Mouse (Mus musculus) myocyte (in vitro differentiated cells): ENCODE measurements around the gene Olfr1428.

Experiments
- E2F4 ChIP-seq: IDR thresholded peaks from one replicate; pipeline ENCODE4 v1.6.1; 2011; ENCODE audit warnings: mild to moderate bottlenecking, control low read depth, moderate library complexity; ENCODE audit not compliant: insufficient read depth
- MAX ChIP-seq: IDR thresholded peaks from one replicate; pipeline ENCODE4 v1.6.1; 2011; ENCODE audit warnings: low read depth, mild to moderate bottlenecking, control low read depth
- MYOD1 ChIP-seq, 3 experiments: IDR thresholded peaks; one replicate each; pipeline ENCODE4 v1.6.1; 2011; ENCODE audit warnings: control low read depth in 2 of 3, low read depth in 2 of 3, mild to moderate bottlenecking in 2 of 3, moderate library complexity in 1 of 3; ENCODE audit not compliant: insufficient read length in 2 of 3, control insufficient read depth in 1 of 3
- MYOG ChIP-seq, 3 experiments: IDR thresholded peaks; one replicate each; pipeline ENCODE4 v1.6.1; 2011; ENCODE audit warnings: control low read depth in 2 of 3, low read depth in 2 of 3, mild to moderate bottlenecking in 2 of 3; ENCODE audit not compliant: insufficient read length in 2 of 3, control insufficient read depth in 1 of 3, insufficient read depth in 1 of 3
- POLR2A ChIP-seq: IDR thresholded peaks from one replicate; pipeline ENCODE4 v1.6.1; 2011; ENCODE audit warnings: low read depth, mild to moderate bottlenecking, control low read depth, moderate library complexity; ENCODE audit not compliant: insufficient read length
- POLR2AphosphoS2 ChIP-seq: IDR thresholded peaks from one replicate; pipeline ENCODE4 v1.6.1; 2011; ENCODE audit warnings: low read depth, control low read depth; ENCODE audit not compliant: insufficient read length
- TCF12 ChIP-seq: IDR thresholded peaks from one replicate; pipeline ENCODE4 v1.6.1; 2011; ENCODE audit warnings: mild to moderate bottlenecking, control low read depth; ENCODE audit not compliant: poor library complexity, insufficient read depth, severe bottlenecking
- TCF3 ChIP-seq: IDR thresholded peaks from one replicate; pipeline ENCODE4 v1.6.1; 2011; ENCODE audit warnings: low read depth, control low read depth; ENCODE audit not compliant: insufficient read length
- USF1 ChIP-seq: IDR thresholded peaks from one replicate; pipeline ENCODE4 v1.6.1; 2011; ENCODE audit warnings: low read depth, mild to moderate bottlenecking, control low read depth, moderate library complexity

GRCm38 (mm10) chr19:12123103-12123502 lies 7.4 kb upstream of the Olfr1428 start, which contains the start of gene Olfr76:
- TF ChIP-seq POLR2A (no peak), E2F4 (no peak), MAX (no peak), POLR2AphosphoS2 (no peak), TCF12 (no peak), MYOD1 (IDR thresholded peaks at IDR 0.05; ENCODE audit: control insufficient read depth in 1 of 3, insufficient read length in 2 of 3, low read depth in 2 of 3) (no peak), MYOG (IDR thresholded peaks at IDR 0.05; ENCODE audit: control insufficient read depth in 1 of 3, insufficient read depth in 1 of 3, insufficient read length in 2 of 3, low read depth in 2 of 3) (no peak), TCF3 (no peak), USF1 (no peak)
